Mouse (Mus musculus): ENCODE results near the gene Efna3. TPM values are rescaled to one million over a fixed set of nuclear protein-coding genes. Genes with fewer than 3 reads are reported as not detected.

The Efna3 gene
- polyA plus RNA-seq, 1 experiment, result 0.36 TPM

DNA sequence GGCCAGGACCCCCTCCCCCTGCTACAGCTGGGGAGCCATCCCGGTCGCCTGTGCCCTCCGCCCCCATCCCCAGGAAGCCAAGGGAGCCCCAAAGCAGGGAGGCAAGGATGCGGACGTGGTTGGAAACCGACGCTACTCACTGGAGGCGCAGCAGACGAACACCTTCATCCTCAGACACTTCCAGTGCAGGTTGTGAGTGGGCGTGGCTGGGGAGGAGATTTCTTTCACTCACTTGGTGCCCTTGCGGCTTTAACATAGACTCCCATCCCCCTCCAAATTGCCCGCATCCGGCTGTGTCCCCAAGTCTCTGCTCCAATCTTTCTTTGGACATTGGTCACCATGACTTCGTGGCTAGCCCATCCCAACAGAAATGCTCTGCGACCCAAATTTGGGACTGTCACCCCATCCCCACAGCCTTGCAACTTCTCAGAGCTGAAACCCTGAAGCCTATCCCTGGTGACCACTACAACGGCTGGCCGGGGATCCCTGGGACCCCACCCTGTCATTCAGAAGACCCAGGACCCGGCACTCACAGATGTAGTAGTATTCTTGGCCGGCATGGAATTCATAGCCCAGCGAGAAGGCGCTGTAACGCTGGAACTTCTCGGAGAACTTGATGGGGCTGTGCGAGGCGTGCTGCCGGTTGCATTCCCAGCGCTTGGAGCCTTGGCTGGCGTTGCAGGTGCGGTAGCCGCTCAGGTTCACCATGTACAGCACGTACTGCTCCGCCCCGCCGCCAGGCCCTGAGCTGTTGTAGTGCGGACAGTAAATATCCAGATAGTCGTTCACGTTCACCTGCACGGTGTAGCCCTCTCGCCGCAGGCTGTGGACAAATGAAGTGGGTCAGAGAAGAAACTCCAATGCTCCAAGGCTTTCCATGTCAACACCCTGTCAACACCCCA, 6.6 kb downstream of the Efna3 start:
- no peak for DNase-seq (ENCODE audit: low spot score)

DNA sequence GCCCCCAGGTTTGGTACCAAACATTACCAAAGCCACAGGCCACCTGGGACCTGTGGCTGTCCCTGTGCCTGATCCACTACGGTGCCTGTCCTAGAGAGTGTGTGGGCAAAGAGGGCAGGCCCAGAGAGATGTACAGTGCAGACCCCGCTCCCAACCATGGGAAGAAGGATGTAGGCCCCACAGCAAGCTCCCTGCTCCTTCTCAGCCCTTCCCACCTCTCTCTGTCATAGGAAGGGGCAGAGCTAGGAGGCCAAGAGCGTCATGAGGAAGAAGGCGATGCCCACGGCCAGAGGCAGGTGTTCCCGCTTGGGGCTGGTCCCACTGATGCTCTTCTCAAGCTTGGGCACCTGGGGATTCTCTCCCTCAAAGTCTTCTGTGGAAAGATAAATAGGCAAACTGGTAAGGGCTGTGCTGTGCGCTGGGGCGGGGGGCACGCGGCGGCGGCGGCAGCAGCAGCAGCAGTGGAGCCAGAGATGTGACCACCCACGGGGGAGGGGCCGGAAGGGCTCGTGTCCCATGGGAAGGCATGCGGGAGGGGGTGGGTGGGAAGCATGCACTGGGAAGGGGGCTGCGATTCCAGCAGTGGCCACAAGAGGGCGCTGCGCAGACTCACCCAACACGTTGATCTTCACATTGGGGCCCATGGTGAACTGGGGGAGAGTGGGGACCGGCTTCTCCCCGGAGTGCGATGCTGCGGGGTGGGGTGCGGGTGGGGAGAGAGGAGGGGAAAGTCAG, 7.4 kb downstream of the Efna3 start:
- no peak for DNase-seq (ENCODE audit: low spot score)

DNA sequence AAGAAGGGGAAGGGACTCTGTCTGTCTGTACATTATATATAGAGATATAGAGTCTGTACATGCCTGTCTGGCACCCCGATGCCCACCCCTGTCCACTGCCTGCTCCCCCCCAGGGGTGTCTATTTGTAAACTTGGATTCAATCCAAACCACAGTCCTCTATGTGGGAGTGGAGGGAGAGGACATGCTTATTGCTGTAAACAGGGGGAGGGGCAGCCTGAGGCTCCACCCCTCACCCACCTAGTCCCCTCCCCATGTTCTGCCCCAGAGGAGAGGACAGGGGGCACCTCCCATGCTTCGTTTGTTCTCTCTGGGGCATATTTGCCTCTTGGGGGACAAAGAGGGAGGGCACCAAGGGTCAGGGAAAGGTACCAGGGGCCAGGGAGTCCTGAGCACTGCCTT, 8.0 kb downstream of the Efna3 start:
- DNase-seq (ENCODE audit: low spot score), result no peak

DNA sequence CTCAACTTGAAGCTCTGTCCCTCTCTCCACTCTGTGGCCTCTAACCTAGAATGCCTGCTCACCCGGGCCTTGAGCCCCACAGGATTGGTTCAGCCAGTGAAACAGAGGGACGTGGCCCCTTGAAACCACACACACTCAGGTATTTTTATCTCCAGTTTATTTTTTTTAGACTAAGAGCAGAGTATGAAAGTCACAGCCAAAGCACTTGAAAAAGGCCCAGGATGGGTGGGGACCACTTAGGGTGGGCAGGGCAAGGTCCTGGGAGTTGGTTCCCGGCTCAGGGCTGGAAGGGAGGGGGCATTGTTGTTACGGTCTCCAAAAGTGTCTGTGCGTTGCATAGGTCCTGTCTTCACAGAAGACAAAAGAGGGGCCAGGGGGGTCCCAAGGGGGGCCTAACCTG, 8.4 kb downstream of the Efna3 start:
- DNase-seq (ENCODE audit: low spot score), result no peak

DNA sequence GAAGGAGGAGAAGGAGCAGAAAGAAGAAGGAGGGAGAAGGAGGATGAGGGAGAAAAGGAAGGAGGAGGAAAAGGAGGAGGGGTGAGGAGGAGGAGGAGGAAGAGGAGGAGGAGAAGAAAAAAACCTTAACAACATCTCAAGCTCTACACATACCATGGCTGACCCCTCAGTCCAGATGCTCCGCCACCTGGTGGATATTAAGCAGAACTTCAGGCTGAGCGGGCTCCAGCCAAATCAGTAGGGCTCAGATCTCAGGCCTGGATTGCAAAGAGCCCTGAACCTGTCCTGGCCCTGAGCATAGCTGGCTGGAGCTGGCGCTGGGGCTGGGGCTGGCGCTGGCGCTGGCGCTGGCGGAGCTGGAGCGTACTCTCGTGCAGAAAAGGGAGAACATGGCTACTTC, 14.7 kb downstream of the Efna3 start:
- no peak for DNase-seq (ENCODE audit: low spot score)

DNA sequence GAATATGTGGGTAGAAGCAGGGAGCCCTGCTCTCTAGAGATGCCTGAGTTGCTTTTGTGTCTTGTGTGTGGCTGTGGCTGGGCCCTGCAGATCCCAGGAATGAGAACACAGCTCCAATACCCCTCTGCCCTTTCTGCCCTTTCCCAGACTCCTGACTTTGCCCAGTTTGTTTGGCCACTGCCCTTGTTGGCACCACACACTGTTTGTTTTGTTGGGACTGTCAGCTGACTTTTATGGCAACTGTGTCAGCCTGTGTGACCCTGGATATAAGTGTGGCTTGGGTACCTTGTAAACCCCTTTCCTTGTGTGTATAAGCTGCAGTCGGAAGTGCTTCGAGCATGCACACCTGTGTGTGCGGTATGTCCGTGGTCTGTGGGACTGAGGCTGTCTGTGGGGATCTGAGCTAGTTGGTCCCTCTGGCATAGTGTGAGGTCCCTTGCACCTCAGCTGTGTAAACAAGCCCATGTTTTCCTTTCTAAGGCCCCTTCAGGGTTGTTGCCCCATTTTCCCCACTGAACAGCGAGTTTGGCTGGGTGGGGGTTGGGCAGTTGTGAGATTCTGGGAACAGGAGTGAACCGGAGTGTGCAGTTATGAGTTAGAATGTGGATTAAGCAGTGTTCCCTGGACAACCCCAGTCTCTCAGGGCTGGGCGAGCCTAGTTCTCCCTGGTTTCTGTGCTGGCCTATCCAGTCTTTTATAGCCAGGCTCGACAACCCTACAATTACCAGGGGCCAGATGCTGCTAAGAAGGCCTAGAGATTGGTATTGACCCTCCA, 17.0 kb downstream of the Efna3 start:
- no peak for DNase-seq (ENCODE audit: low spot score)

DNA sequence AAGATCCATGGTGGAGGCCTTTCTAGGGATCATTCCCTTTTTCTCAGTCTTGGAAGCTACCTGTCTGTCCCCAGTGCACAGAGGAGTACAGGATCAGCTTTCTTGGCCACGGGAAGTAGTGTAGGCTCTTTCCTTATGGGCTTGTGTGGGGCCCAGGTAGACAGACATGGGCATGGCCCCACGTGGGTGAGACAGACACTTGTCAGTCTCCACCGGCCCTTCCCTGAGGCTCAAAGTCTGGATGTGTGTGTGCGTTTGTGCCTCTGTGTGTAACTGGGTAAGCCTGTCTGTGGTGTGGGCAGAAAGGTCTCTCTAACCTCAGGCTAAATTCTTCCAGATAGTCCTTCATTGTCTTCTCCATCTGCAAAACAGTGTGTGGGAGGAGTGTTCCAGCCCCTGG, 17.7 kb downstream of the Efna3 start:
- no peak for DNase-seq (ENCODE audit: low spot score)

- no peak for DNase-seq (ENCODE audit: low spot score)
These were observed 18.3 kb downstream of the Efna3 start for GRCm38 (mm10) chr3:89304440-89304839.

- DNase-seq (ENCODE audit: low spot score), result no peak
These were observed 22.3 kb downstream of the Efna3 start for GRCm38 (mm10) chr3:89300514-89300913.

- DNase-seq (ENCODE audit: low spot score), result no peak
These were observed 22.7 kb downstream of the Efna3 start for GRCm38 (mm10) chr3:89300071-89300470.

DNA sequence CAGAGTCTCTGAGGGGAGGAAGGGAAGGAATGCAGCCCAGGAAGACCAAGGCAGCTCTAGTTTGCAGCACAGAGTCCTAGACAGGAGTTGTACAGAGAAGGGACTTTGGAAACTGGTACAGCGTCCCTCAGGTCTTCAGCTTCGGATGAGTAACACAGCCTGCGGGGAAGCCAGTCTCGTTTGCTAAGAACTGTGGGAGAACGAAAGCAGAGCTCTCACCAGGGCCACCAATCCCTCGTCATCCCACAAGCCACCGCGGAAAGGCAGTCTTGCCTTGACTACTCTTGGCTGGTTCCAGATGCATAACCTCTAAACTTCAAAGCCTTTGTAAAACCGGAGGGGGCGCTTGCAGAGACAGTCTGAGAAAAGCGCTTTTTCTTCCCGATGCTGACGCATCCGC, 23.3 kb downstream of the Efna3 start:
- DNase-seq (ENCODE audit: low spot score), result no peak

GRCm38 (mm10) chr3:89298908-89299307, 23.9 kb downstream of the Efna3 start:
- DNase-seq (ENCODE audit: low spot score), result no peak

- DNase-seq (ENCODE audit: low spot score), result no peak
These were observed 25.9 kb downstream of the Efna3 start for GRCm38 (mm10) chr3:89296761-89297396.

DNA sequence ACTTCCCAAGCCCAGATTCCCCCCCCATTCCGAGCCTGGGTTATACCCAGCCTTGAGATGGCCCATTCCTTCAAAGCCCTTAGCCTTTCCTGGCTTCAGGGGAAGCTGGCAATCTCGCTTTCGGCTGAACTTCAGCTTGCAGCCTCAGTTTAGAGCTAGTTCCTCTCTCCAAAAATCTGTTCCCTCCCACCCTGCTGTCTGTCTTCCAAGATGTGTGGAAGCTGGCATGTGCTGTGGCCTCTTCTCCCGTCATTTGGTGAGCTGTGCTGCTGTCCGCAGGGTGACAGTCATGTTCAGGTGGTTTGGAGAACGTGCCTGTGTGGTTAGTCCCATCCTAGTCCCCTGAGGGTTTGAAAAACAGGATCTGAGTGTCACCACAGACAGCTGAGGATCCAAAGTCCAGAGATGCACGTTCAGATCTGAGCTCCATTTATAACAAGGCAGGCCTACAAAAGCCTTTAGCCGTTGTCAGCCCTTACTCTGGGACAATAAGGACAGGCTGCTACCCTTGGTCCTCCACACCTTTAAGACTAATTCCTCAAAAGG, 27.0 kb downstream of the Efna3 start:
- DNase-seq (ENCODE audit: low spot score), result no peak

DNA sequence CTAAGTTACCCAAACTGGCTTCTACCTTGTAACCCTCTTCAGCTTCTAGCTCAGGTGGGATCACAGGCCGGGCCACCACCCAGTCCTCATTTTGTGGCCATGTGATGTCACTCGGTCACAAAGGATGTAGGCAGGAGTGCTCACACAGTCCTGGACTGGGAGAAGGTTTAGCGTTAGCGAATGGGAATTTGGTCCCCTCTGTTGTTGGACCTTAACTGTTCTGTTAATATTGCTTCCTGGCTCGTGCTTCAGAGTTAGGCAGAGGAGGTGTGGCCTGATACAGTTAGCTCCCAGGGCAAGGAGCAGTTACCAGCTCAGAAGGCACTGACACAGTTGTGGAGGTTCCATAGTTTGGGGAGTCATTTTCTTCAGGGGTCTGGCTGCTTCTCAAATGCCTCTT, 28.6 kb downstream of the Efna3 start:
- no peak for DNase-seq (ENCODE audit: low spot score)

DNA sequence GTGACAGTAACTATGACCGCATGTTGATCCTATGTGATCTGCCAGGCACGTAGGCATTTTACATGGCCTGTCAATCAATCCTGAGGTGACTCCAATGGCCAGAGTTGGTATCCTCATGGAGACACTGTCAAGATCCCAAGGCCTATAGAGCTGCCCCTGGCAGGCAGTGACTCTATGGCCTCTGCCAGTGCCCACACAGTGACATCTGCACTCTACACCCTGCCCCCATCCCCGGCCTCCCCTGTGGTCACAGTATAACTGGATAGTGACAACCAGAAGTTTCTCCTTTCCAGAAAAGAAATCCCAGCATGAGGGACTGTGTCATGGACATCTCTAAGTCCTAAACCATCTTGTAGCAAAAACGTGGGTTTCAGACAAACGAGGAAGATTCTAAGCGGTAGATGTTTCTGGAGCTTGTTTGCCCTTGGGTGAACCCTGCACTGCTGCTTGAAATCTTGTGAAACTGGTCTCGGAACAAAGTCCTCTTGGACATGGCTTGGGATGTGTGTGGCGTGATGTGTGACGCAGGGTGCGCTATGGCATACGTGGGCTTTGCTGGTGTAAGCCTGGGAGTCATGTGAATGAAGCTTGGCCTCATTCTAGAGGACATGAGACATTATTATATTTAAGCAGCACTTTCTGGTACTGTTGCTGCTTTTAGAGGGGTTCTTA, 29.4 kb downstream of the Efna3 start:
- no peak for DNase-seq (ENCODE audit: low spot score)

DNA sequence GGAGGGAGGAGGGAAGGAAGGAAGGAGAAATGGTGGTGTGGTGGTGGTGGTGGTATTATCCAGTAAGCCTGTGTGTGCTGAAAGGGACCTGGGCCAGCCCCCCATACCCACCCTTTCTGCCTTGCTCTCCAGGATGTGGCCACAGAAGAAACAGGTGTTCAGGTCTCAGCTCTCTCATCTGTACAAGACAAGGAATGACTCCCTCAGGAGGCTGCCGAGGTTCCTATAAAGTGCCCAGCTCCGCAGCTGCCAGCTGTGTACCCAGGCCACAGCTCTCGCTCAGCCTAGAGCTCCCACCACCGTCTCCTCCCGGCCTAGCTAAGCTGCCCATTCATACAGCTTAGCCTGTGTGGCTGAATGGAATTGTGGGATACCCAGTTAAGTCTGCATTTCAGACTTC, 30.5 kb downstream of the Efna3 start:
- no peak for DNase-seq (ENCODE audit: low spot score)

- no peak for DNase-seq (ENCODE audit: low spot score)
These were observed 30.9 kb downstream of the Efna3 start for GRCm38 (mm10) chr3:89291874-89292273.

GRCm38 (mm10) chr3:89288503-89288928, 34.2 kb downstream of the Efna3 start:
- DNase-seq (ENCODE audit: low spot score), result no peak

DNA sequence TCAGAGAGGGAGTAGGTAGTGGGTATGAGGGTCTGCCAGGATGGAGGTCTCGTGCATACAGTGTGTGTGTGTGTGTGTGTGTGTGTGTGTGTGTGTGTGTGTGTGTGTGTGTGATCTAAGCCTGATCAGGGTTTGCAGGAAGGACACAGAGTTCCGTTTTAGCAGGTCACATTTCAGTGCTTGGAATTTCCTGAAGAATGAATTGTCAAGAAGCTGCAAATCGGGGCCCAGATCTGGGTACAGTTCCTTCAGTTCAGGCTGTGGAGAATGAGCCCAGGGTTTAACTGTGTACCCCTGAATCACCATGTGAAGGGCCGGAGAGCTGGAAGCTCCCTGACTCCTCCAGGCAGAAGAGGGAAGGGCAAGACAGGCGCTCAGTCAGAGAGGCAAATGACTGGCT, 35.5 kb downstream of the Efna3 start:
- DNase-seq (ENCODE audit: low spot score), result no peak

DNA sequence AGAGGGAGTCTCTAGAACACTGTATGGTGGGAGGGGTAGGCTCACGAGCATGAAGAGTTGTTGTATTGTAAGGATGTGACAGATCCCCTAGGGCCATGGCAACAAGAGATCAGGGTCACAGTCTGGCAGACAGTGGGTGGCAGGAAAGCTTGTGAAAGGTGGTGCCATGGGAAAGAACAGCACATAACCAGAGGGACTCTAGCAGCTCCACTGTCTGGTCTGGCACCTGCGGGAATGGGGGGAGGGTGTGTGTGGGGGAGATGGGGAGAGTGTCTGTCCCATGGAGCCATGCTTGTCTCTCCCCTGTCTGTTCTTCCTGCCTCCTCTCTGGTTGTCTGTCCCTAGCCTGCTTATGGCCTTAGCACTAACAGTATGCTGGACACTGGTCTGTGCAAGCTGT, 37.2 kb downstream of the Efna3 start:
- DNase-seq (ENCODE audit: low spot score), result no peak

Data from urinary bladder, adult 2 months (tissue).